Mouse (Mus musculus) ES-Bruce4 (cell line): ENCODE results near the gene Tmigd3.

Source experiments
- CTCF ChIP-seq: IDR thresholded peaks from one replicate; pipeline ENCODE4 v1.8.1; 2011; ENCODE audit warnings: low read depth, low read length
- EP300 ChIP-seq: IDR thresholded peaks from 2 replicates; pipeline ENCODE4 v1.6.1; 2011; ENCODE audit warnings: low read depth, low read length; ENCODE audit not compliant: insufficient read depth

GRCm38 (mm10) chr3:105912097-105912880 is 41.6 kb downstream of the Tmigd3 start:
- no peak for TF ChIP-seq CTCF
- no peak for TF ChIP-seq EP300
